ENCODE assay signal across 8 mouse cellular contexts in the genomic region with DNA sequence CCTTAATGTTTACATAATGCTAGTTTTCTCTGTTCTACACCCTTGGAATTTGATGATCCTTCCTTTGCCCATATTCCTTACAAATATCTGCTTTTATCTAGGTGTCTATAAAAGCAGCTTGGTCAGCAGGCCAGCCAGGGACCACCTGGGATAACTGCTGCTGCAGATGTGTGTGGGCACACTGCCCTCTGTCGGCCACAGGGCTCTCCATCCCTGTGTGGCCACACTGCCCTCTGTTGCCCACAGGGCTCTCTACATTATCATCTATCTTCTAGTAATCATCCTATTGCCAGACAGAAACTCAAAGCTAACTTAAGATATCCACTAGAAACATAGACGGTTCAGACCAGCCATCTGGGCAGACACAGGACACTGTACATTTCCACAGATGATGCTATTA. TPM values are rescaled to one million over a fixed set of nuclear protein-coding genes. Genes with fewer than 3 reads are reported as not detected.
DNase-seq lines count a peak whose midpoint lies in the region; ATAC-seq and TF ChIP-seq lines count a peak whose summit lies in the region.
"Had no signal": no experiment of that assay in that cellular context is flagged by ENCODE, and none has a peak within 500 bp of the region (broad histone marks: within the 10 kb centered on the region; RNA-seq: fewer than 3 reads in every experiment).

No protein-coding gene starts in this region.

- peak; percentile 98 for TF ChIP-seq CTCF in liver, adult 2 months (IDR thresholded peaks at IDR 0.05; ENCODE audit: low read depth, low read length)

- no peak overlapping the region for H3K4me2 ChIP-seq in liver, embryonic 11.5 days

- no peak for TF ChIP-seq POLR2A in liver, adult 2 months (IDR thresholded peaks at IDR 0.05; ENCODE audit: extremely low read depth, insufficient read depth, low read length)

- H3K79me2 ChIP-seq in liver, adult 2 months (ENCODE audit: control insufficient read depth, insufficient read depth, low read length), result no peaks in the 10 kb centered on the region; the same call in 1 of the 2 replicates

- H3K36me3 ChIP-seq in liver, adult 2 months (ENCODE audit: control insufficient read depth, insufficient read depth, low read length), result peaks cover 17% of the 10 kb centered on the region; the same call in 1 of the 2 replicates
- H3K36me3 ChIP-seq in liver, embryonic 11.5 days (ENCODE audit: control insufficient read depth, insufficient read depth, low read length), result peaks cover 13% of the 10 kb centered on the region; the same call in 1 of the 2 replicates

- H3K27me3 ChIP-seq in liver, adult 2 months (ENCODE audit: control insufficient read depth, insufficient read depth, low read length), result no peaks in the 10 kb centered on the region
- no peaks in the 10 kb centered on the region for H3K27me3 ChIP-seq in liver, embryonic 11.5 days (replicated peaks; ENCODE audit: control insufficient read depth, insufficient read depth, low read length)
- H3K27me3 ChIP-seq: megakaryocyte, embryonic 14.5 days had no signal

- peak; percentile 10 for DNase-seq in liver, adult 2 months (ENCODE audit: extremely low read depth, low read depth, low spot score)
- DNase-seq in liver, embryonic 11.5 days (ENCODE audit: low spot score), result no peak
- DNase-seq in Muller cell, postnatal 12 days (ENCODE audit: inconsistent ontology term), result peak; percentile 22
- peak; percentile 49 for DNase-seq in cerebellum, adult 11 months
- DNase-seq in heart, postnatal 4 days, result peak; percentile 60
- peak; percentile 65 for DNase-seq in lung, postnatal 36 days
- DNase-seq in layer of hippocampus, adult 8-10 months (ENCODE audit: low spot score in 2 of 2), result no peak

- no peak for ATAC-seq in liver, embryonic 11.5 days (replicated peaks; ENCODE audit: low FRiP score)

- H3K9me3 ChIP-seq in liver, embryonic 11.5 days (ENCODE audit: control insufficient read depth, low read length), result no peaks in the 10 kb centered on the region
- H3K9me3 ChIP-seq: megakaryocyte, embryonic 14.5 days had no signal

- H3K4me3 ChIP-seq in liver, adult 2 months (ENCODE audit: insufficient read depth, low read depth, low read length), result no peak overlapping the region
- H3K4me3 ChIP-seq in liver, embryonic 11.5 days (ENCODE audit: low read depth, low read length), result no peak overlapping the region
- H3K4me3 ChIP-seq: megakaryocyte, embryonic 14.5 days had no signal

- H3K27ac ChIP-seq in liver, adult 2 months (replicated peaks; ENCODE audit: insufficient read depth, low read depth, low read length), result no peak overlapping the region
- H3K27ac ChIP-seq in liver, embryonic 11.5 days (ENCODE audit: low read depth, low read length), result no peak overlapping the region

- no peaks in the 10 kb centered on the region for H3K4me1 ChIP-seq in liver, adult 2 months (ENCODE audit: control insufficient read depth, insufficient read depth, low read length)
- no peaks in the 10 kb centered on the region for H3K4me1 ChIP-seq in liver, embryonic 11.5 days (replicated peaks; ENCODE audit: control insufficient read depth, insufficient read depth, low read length)
- H3K4me1 ChIP-seq: megakaryocyte, embryonic 14.5 days had no signal

- 19% methylated on average over 2 of the region's 2 CpGs for WGBS in liver, adult 2 months
- 16% methylated on average over 2 of the region's 2 CpGs for WGBS in liver, embryonic 11.5 days

- no peak overlapping the region for H3K9ac ChIP-seq in liver, adult 2 months (ENCODE audit: low read depth, low read length)
- H3K9ac ChIP-seq in liver, embryonic 11.5 days (ENCODE audit: low read depth, low read length), result no peak overlapping the region

RNA-seq across cellular contexts. Expression of gene Ext2, which starts 12.4 kb away (rescaled TPM):
- total RNA-seq in liver, adult 2 months (2014; rRNA removed), result 14.1 and 21.5 TPM in 2 replicates
- 19.1 and 21.6 TPM in 2 replicates for polyA plus RNA-seq in liver, adult 2 months (2012; rRNA removed)
- polyA plus RNA-seq in liver, embryonic 11.5 days (2014; fragmentation: Nextera tagmentation; extraction: Ambion mirVana), result 68.0 and 72.0 TPM in 2 replicates
- 10 to 100 TPM; 60.2 to 61.4 TPM for total RNA-seq in heart, postnatal 4 days (2021)
- 10 to 100 TPM; 46.2 to 62.6 (median 57.5) TPM for total RNA-seq in layer of hippocampus, adult 8-10 months (2022)

RNA-seq across cellular contexts. Expression of gene Accs, which starts 39.8 kb away (rescaled TPM):
- total RNA-seq in liver, adult 2 months (2014; rRNA removed), result 3.4 and 4.1 TPM in 2 replicates
- 4.0 and 7.2 TPM in 2 replicates for polyA plus RNA-seq in liver, adult 2 months (2012; rRNA removed)
- 3.3 and 4.8 TPM in 2 replicates for polyA plus RNA-seq in liver, embryonic 11.5 days (2014; fragmentation: Nextera tagmentation; extraction: Ambion mirVana)
- 10 to 100 TPM; 10.2 to 10.6 TPM for total RNA-seq in heart, postnatal 4 days (2021)
- 1 to 10 TPM; 2.0 to 8.8 (median 4.3) TPM for total RNA-seq in layer of hippocampus, adult 8-10 months (2022)

RNA-seq across cellular contexts. Expression of gene Accsl, which starts 59.0 kb away (rescaled TPM):
- not detected in 2 replicates for total RNA-seq in liver, adult 2 months (2014; rRNA removed)
- polyA plus RNA-seq in liver, adult 2 months (2012; rRNA removed), result not detected in 2 replicates
- polyA plus RNA-seq in liver, embryonic 11.5 days (2014; fragmentation: Nextera tagmentation; extraction: Ambion mirVana), result not detected in 2 replicates
- not detected for total RNA-seq in heart, postnatal 4 days (2021)
- under 1 TPM in 2 of 4 experiments, not detected in 2; 0.73 to 0.91 TPM for total RNA-seq in layer of hippocampus, adult 8-10 months (2022)

Comparison
In these comparisons a context has a peak if more than half of its experiments do, and no peak if none do; other contexts are left out.
1. DNase-seq: peak in liver, adult 2 months (single experiment), Muller cell, postnatal 12 days (single experiment), cerebellum, adult 11 months (single experiment), heart, postnatal 4 days (single experiment) and lung, postnatal 36 days (single experiment); none in liver, embryonic 11.5 days (single experiment) and layer of hippocampus, adult 8-10 months (0 of 2).